Mouse (Mus musculus) CH12.LX (cell line): ENCODE measurements around the gene Tmem132d. TPM values are rescaled to one million over a fixed set of nuclear protein-coding genes. Genes with fewer than 3 reads are reported as not detected.

Experiments
- DNase-seq: peaks from one replicate; pipeline ENCODE4 v3.0.0-alpha.2; 2013; ENCODE audit errors: extremely low read depth
- H3K27ac ChIP-seq: 2 replicates; pipeline ENCODE4 v1.5.1; 2012; ENCODE audit warnings: low read depth, mild to moderate bottlenecking, control low read depth, moderate library complexity; ENCODE audit not compliant: insufficient read depth
- H3K27me3 ChIP-seq: replicated peaks from 2 replicates; pipeline ENCODE3; 2012; ENCODE audit warnings: inconsistent platforms
- H3K36me3 ChIP-seq, 2 experiments: replicated peaks in 1 of 2; 2 replicates each; pipeline versions ENCODE3 to v1.6.1; 2012; ENCODE audit warnings: inconsistent platforms in 1 of 2, low read length in 1 of 2, mild to moderate bottlenecking in 1 of 2, mixed read lengths in 1 of 2, moderate library complexity in 1 of 2; ENCODE audit not compliant: control insufficient read depth in 1 of 2, insufficient read depth in 1 of 2
- H3K4me1 ChIP-seq, 2 experiments: 2 replicates each; pipeline ENCODE4 v1.6.1; 2012; ENCODE audit warnings: inconsistent platforms in 1 of 2, moderate library complexity in 1 of 2; ENCODE audit not compliant: insufficient read depth in 2 of 2, control insufficient read depth in 1 of 2
- H3K4me2 ChIP-seq: 2 replicates; pipeline ENCODE4 v1.6.1; 2012; ENCODE audit warnings: low read depth, mild to moderate bottlenecking, control low read depth; ENCODE audit not compliant: poor library complexity, insufficient read depth, severe bottlenecking
- H3K4me3 ChIP-seq, 3 experiments: fragments of 150-350 bp in 1 of 3; sonication (generic) in 1 of 3; replicated peaks in 1 of 3; 2 replicates each; pipeline versions ENCODE3 to v1.5.1; 2011 to 2012; ENCODE audit warnings: low read depth in 2 of 3, low read length in 2 of 3, mild to moderate bottlenecking in 2 of 3, moderate library complexity in 2 of 3, control low read depth in 1 of 3, improper control_type of control experiment in 1 of 3, inconsistent platforms in 1 of 3, mixed read lengths in 1 of 3; ENCODE audit not compliant: poor library complexity in 1 of 3
- H3K79me2 ChIP-seq: replicated peaks from 2 replicates; pipeline ENCODE4 v1.6.1; 2012; ENCODE audit warnings: mild to moderate bottlenecking, moderate library complexity; ENCODE audit not compliant: control insufficient read depth, poor library complexity, insufficient read depth, severe bottlenecking; ENCODE audit errors: extremely low read depth
- H3K9ac ChIP-seq: 2 replicates; pipeline ENCODE4 v1.6.1; 2012; ENCODE audit warnings: low read depth, mild to moderate bottlenecking, control low read depth, moderate library complexity; ENCODE audit not compliant: insufficient read depth
- H3K9me3 ChIP-seq: replicated peaks from 2 replicates; pipeline ENCODE3; 2012; ENCODE audit warnings: low read length, inconsistent platforms, mixed read lengths
- BHLHE40 ChIP-seq: IDR thresholded peaks from 2 replicates; pipeline ENCODE4 v1.6.1; 2011; ENCODE audit warnings: mild to moderate bottlenecking, low read depth, low read length, improper control_type of control experiment
- CHD2 ChIP-seq: IDR thresholded peaks from 2 replicates; pipeline ENCODE4 v1.6.1; 2011; ENCODE audit warnings: low read length, improper control_type of control experiment
- CTCF ChIP-seq, 2 experiments: IDR thresholded peaks in 1 of 2; conservative IDR thresholded peaks in 1 of 2; 2 replicates each; pipeline ENCODE4 v1.5.1; 2011 to 2012; ENCODE audit warnings: low read depth in 2 of 2, low read length in 2 of 2, improper control_type of control experiment in 1 of 2, inconsistent platforms in 1 of 2, mild to moderate bottlenecking in 1 of 2, moderate library complexity in 1 of 2
- E2F4 ChIP-seq: IDR thresholded peaks from 2 replicates; pipeline ENCODE4 v1.6.1; 2011; ENCODE audit warnings: low read depth, low read length, improper control_type of control experiment; ENCODE audit not compliant: insufficient replicate concordance
- IRF4 ChIP-seq: IDR thresholded peaks from 2 replicates; pipeline ENCODE4 v1.6.1; 2014; ENCODE audit warnings: low read depth, mild to moderate bottlenecking, inconsistent platforms, low read length, improper control_type of control experiment
- JUND ChIP-seq: conservative IDR thresholded peaks from 2 replicates; pipeline ENCODE4 v1.6.1; 2011; ENCODE audit warnings: low read depth, low read length, improper control_type of control experiment
- KAT2A ChIP-seq: IDR thresholded peaks from 2 replicates; pipeline ENCODE4 v1.6.1; 2012; ENCODE audit warnings: low read length, improper control_type of control experiment, inconsistent platforms; ENCODE audit not compliant: insufficient replicate concordance
- NELFE ChIP-seq: IDR thresholded peaks from 2 replicates; pipeline ENCODE4 v1.6.1; 2011; ENCODE audit warnings: low read depth, low read length, improper control_type of control experiment
- PAX5 ChIP-seq: IDR thresholded peaks from 2 replicates; pipeline ENCODE4 v1.6.1; 2012; ENCODE audit warnings: low read length, inconsistent platforms, mixed read lengths
- RAD21 ChIP-seq: IDR thresholded peaks from 2 replicates; pipeline ENCODE4 v1.6.1; 2011; ENCODE audit warnings: low read depth, mild to moderate bottlenecking, low read length, improper control_type of control experiment, moderate library complexity
- RCOR1 ChIP-seq: conservative IDR thresholded peaks from 2 replicates; pipeline ENCODE4 v1.6.1; 2012; ENCODE audit warnings: low read depth, mild to moderate bottlenecking, inconsistent platforms, low read length, improper control_type of control experiment
- TCF12 ChIP-seq: IDR thresholded peaks from 2 replicates; pipeline ENCODE4 v1.6.1; 2014; ENCODE audit warnings: low read depth, mild to moderate bottlenecking, inconsistent platforms, low read length, improper control_type of control experiment
- USF1 ChIP-seq: IDR thresholded peaks from 2 replicates; pipeline ENCODE4 v1.6.1; 2014; ENCODE audit warnings: low read depth, mild to moderate bottlenecking, inconsistent platforms, low read length, improper control_type of control experiment
- ZKSCAN1 ChIP-seq: IDR thresholded peaks from 2 replicates; pipeline ENCODE4 v1.6.1; 2012; ENCODE audit warnings: low read depth, inconsistent platforms, low read length, improper control_type of control experiment, borderline replicate concordance
- ZMIZ1 ChIP-seq: IDR thresholded peaks from 2 replicates; pipeline ENCODE4 v1.6.1; 2012; ENCODE audit warnings: low read depth, mild to moderate bottlenecking, inconsistent platforms, low read length, improper control_type of control experiment
- dilution Hi-C: fragments of 300-500 bp; cut with MboI; formaldehyde crosslinking; loops from 2 replicates; pipeline ENCODE4 v1.14.3; 2020; ENCODE audit warnings: low sequenced_read_pairs; ENCODE audit not compliant: extremely low pct_unique_long_range_greater_than_20kb, extremely low pct_ligation_motif_present
- in situ Hi-C: fragments of 300-500 bp; cut with MboI; formaldehyde crosslinking; loops from 3 replicates; pipeline ENCODE4 v1.14.3; 2019; ENCODE audit warnings: low sequenced_read_pairs, low pct_ligation_motif_present, low pct_unique_long_range_greater_than_20kb, mixed read lengths
- polyA plus RNA-seq: library from polyadenylated mRNA; unstranded; fragments of >175 nt; gene quantifications from 2 replicates; pipeline ENCODE4 v1.2.1, GENCODE M21; 2012; ENCODE audit warnings: low read depth; ENCODE audit not compliant: insufficient read length
- total RNA-seq, 2 experiments: library from RNA; depleted of rRNA; stranded (reverse); fragments of 300-350 nt in 1 of 2; fragments of >200 nt in 1 of 2; gene quantifications; 2 replicates each; pipeline ENCODE4 v1.2.3; 2012 to 2014

The Tmem132d gene
- total and polyA plus RNA-seq, 3 experiments, result not detected

DNA sequence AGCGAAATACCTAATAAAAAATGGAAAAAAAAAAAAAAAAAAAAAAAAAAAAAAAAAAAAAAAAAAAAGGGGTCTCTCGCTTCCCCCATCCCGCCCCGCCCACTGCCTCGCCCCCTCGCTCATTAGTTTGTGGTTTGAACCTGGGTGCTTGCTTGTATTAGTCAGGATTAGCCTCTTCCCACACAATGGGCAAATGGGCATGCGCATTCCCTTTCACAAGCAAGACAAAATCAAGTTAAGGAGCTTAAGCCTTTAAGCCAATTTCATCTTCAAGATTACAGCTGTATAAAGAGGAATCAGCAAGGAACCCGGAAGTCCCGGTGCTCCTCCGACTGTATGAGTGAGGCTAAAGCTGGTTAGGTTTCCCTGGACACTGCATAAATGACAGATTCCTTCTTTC is 549.9 kb downstream of the Tmem132d start:
- in situ Hi-C loops, result no loop called here

GRCm38 (mm10) chr5:127874461-127874860 is 558.4 kb downstream of the Tmem132d start:
- Histone ChIP-seq H3K4me3 (no peak overlapping the region), H3K4me1 (no peaks in the 10 kb centered on the region), H3K27ac (no peak overlapping the region), H3K79me2 (no peaks in the 10 kb centered on the region), H3K9ac (no peak overlapping the region)
- no peak for DNase-seq
- dilution Hi-C loops, result no loop called here
- in situ Hi-C loops, result no loop called here
- TF ChIP-seq PAX5 (no peak), KAT2A (no peak), CHD2 (no peak), CTCF (conservative IDR thresholded peaks at IDR 0.05 in 1 of 2, IDR thresholded peaks at IDR 0.05 in 1 of 2; ENCODE audit: low read depth in 2 of 2, low read length in 2 of 2) (no peak), RAD21 (no peak)
- TF ChIP-seq, all 38 proteins: peak for 0
- no peaks in the 10 kb centered on the region for H3K36me3 ChIP-seq
- peaks cover 47% of the 10 kb centered on the region for H3K9me3 ChIP-seq
- H3K4me2 ChIP-seq, result no peak overlapping the region
- no peaks in the 10 kb centered on the region for H3K27me3 ChIP-seq

More for the DNA sequence above, 549.9 kb downstream of the Tmem132d start:
- Histone ChIP-seq H3K27me3 (no peaks in the 10 kb centered on the region), H3K9ac (no peak overlapping the region), H3K36me3 (no peaks in the 10 kb centered on the region), H3K4me3 (no peak overlapping the region), H3K79me2 (no peaks in the 10 kb centered on the region)
- no peak for DNase-seq
- dilution Hi-C loops, result no loop called here
- TF ChIP-seq USF1, result no peak
- TF ChIP-seq, all 38 proteins: peak for 0
- no peaks in the 10 kb centered on the region for H3K4me1 ChIP-seq
- no peak overlapping the region for H3K27ac ChIP-seq
- no peak overlapping the region for H3K4me2 ChIP-seq
- peaks cover 42% of the 10 kb centered on the region for H3K9me3 ChIP-seq

- dilution Hi-C loops (no loop called here), in situ Hi-C loops (no loop called here)
- Histone ChIP-seq H3K27ac (no peak overlapping the region), H3K79me2 (no peaks in the 10 kb centered on the region), H3K4me1 (no peaks in the 10 kb centered on the region), H3K27me3 (no peaks in the 10 kb centered on the region), H3K36me3 (no peaks in the 10 kb centered on the region), H3K9me3 (peaks cover 68% of the 10 kb centered on the region), H3K4me2 (no peak overlapping the region), H3K4me3 (no peak overlapping the region), H3K9ac (no peak overlapping the region)
- DNase-seq, result no peak
- no peak for TF ChIP-seq IRF4
- no peak for TF ChIP-seq E2F4
- TF ChIP-seq NELFE, result no peak
- no peak for TF ChIP-seq RCOR1
- TF ChIP-seq ZMIZ1, result no peak
- TF ChIP-seq BHLHE40, result no peak
- TF ChIP-seq ZKSCAN1, result no peak
- TF ChIP-seq JUND, result no peak
- no peak for TF ChIP-seq RAD21
- no peak for TF ChIP-seq TCF12
- TF ChIP-seq USF1, result no peak
Measured at GRCm38 (mm10) chr5:127865157-127865556, 567.7 kb downstream of the Tmem132d start.
